Mouse (Mus musculus) megakaryocyte, embryonic 14.5 days (primary cell): ENCODE data around the gene Tmem220. TPM values are rescaled to one million over a fixed set of nuclear protein-coding genes. Genes with fewer than 3 reads are reported as not detected.

ENCODE experiments used
- H3K27me3 ChIP-seq: replicated peaks from 2 replicates; pipeline ENCODE3; 2012; ENCODE audit warnings: inconsistent platforms
- H3K36me3 ChIP-seq: replicated peaks from 2 replicates; pipeline ENCODE3; 2012; ENCODE audit warnings: low read length, inconsistent platforms, mixed read lengths
- H3K4me1 ChIP-seq: 2 replicates; pipeline ENCODE4 v1.6.1; 2012; ENCODE audit warnings: inconsistent platforms
- H3K4me3 ChIP-seq: replicated peaks from 2 replicates; pipeline ENCODE3; 2012; ENCODE audit warnings: moderate library complexity, mild to moderate bottlenecking, inconsistent platforms
- H3K9me3 ChIP-seq: 2 replicates; pipeline ENCODE4 v1.6.1; 2012; ENCODE audit warnings: inconsistent platforms
- FLI1 ChIP-seq: IDR thresholded peaks from 2 replicates; pipeline ENCODE4 v1.6.1; 2012; ENCODE audit warnings: low read length, inconsistent platforms, mixed read lengths
- GATA1 ChIP-seq: IDR thresholded peaks from 3 replicates; pipeline ENCODE4 v1.6.1; 2012; ENCODE audit warnings: mixed read lengths, low read length, inconsistent platforms, borderline replicate concordance
- polyA plus RNA-seq: library from polyadenylated mRNA; stranded (reverse); fragments of >175 nt; gene quantifications from 2 replicates; pipeline ENCODE4 v1.2.3, GENCODE M21; 2012; ENCODE audit warnings: low replicate concordance; ENCODE audit not compliant: insufficient read depth

Tmem220 gene
- polyA plus RNA-seq, 1 experiment: not detected

DNA sequence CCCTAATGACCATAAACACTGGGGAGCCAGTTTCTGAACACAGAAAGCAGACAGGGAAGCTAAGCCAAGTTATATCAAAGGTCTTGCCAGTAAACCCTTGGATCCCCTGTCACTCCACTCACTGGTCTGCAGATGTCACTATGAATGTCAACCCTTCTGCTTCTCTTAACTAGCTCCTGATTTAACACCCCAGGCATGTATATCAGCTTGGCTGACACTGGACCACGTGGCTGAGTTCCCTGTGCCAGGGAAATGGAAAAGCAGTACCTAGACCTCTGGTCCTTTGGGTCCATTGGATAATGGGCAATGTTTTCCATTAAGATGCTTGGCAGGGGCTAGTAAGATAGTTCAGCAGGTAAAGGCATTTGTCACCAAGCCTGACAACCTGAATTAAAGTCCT, 31.3 kb upstream of the Tmem220 start:
- Histone ChIP-seq H3K4me3 (no peak overlapping the region), H3K36me3 (no peaks in the 10 kb centered on the region), H3K27me3 (peaks cover 39% of the 10 kb centered on the region), H3K9me3 (no peaks in the 10 kb centered on the region), H3K4me1 (no peaks in the 10 kb centered on the region)
- TF ChIP-seq FLI1 (no peak), GATA1 (no peak)

DNA sequence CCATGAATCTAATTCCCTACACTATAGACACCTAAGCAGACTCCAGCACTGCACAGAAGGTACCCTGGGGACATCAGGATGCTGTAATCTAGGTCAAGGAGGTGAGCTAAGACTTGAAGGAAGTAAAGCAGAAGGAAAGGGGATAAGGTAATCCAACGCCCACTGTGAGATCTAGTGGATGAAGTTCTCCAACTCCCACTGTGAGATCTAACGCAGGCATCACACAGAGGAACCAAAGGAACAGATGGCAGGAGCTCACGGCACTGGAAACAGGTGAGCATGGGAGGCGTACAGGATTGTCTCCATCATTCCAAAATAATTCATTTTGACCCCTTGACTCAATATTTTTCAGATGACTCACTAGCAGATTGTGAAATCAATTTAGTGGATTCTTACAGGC, 28.5 kb upstream of the Tmem220 start:
- no peaks in the 10 kb centered on the region for H3K9me3 ChIP-seq
- no peak overlapping the region for H3K4me3 ChIP-seq
- H3K27me3 ChIP-seq: peaks cover 48% of the 10 kb centered on the region
- H3K4me1 ChIP-seq: no peaks in the 10 kb centered on the region
- TF ChIP-seq FLI1 (no peak), GATA1 (no peak)
- no peaks in the 10 kb centered on the region for H3K36me3 ChIP-seq

DNA sequence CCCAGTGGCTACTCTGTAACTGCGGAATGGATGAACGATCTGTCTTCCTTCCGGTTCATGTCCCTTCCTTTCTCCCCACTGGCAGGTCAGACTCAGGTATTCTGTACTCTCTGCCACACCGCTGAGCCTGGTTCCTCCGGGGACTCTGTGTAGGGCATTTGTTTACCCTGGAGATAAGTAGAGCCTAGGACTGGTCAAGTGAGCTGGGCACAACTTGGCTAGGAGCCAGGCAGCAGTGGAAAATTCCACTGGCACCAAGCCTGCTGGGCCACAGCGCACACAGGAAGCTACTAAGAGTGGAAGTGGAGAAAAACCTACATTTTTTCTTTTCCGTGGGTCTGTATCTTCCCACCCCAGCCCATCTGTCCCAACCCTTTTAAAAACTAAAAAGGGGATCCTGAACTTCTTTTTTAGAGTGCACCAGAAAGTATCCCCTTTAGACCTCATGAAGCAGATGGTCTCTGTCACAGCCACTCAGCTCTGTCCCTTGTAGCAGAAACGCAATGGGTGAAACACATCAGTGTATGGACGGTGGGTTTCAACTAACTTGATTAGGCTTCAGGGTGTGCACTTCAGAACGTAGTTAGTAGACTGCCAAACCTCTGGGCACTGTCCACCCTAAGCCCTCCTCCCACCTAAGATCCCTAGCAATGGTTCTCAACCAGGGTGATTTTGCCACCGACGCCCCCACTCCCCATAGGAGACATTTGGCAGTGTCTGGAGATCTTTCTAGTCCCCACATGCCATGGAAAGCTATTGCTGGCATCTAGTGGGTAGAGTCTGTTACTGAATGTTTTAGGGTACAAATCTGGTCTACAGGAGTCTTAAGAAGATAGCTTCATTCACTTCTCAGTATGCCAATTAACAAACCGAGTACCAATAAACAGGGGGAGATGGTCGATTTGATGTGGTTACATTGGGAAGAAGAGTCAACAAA, 26.2 kb upstream of the Tmem220 start:
- peaks cover 44% of the 10 kb centered on the region for H3K27me3 ChIP-seq
- TF ChIP-seq GATA1 (no peak), FLI1 (no peak)
- no peak overlapping the region for H3K4me3 ChIP-seq
- H3K4me1 ChIP-seq: peaks cover 14% of the 10 kb centered on the region
- no peaks in the 10 kb centered on the region for H3K9me3 ChIP-seq
- H3K36me3 ChIP-seq: no peaks in the 10 kb centered on the region

DNA sequence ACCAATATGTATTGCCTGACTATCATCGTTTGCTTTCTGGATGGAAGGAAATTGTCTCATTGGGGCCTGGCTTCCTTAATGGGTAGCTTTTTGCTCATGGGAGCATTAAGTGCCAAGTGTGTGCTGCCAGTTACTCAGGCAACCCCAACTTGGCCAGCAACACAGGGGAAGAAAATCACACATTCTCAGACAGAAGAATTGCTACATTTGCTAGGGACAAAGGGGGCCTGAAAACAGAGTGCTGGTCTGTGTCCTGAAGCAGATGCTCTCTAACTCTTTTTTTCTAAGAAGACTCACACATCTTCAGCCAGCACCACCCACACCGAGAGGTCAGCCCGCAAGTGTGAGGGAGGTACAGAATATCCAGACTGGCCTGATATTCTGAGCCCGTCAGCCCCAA, 24.3 kb upstream of the Tmem220 start:
- TF ChIP-seq GATA1 (no peak), FLI1 (no peak)
- Histone ChIP-seq H3K36me3 (no peaks in the 10 kb centered on the region), H3K9me3 (no peaks in the 10 kb centered on the region), H3K4me3 (no peak overlapping the region), H3K27me3 (peaks cover 49% of the 10 kb centered on the region), H3K4me1 (peaks cover 14% of the 10 kb centered on the region)

DNA sequence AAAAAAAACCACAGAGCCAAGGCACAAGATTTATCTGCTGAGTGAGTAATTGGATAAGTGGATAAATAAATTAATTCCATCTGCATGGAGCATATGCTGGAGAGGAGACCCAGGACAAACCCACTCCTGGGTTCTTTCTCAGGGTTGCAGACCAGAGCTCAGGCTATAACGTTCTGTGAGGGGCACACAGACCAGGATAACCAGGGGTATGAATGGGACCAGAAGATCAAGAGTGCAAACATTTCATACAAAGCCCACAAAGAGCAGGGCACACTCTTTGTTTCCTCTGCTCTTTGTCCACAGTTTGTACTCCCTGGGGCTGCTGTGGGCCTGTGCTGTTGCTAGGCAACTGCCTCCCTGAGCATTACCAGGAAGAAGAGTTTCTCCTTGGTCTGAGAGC, 23.2 kb upstream of the Tmem220 start:
- TF ChIP-seq FLI1 (no peak), GATA1 (no peak)
- H3K4me3 ChIP-seq: no peak overlapping the region

DNA sequence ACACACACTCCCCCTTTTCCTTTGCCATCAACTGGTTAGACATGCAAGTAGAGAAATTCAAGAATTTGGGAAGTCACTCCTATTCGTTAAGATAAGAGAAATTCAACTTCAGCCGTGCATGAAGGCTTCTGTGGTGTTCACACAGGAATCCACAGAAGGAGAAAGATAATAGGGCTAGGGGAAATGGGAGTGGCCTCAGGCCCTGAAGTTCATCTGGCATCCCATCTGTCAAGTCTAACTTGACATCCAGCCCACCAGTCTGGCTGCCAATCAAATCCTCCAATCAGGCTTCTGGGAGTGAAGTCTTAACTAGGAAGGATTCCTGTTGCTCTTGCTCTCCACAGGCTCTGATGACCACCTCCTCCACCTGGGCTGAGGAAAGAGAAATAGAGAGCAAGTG, 22.0 kb upstream of the Tmem220 start:
- H3K4me3 ChIP-seq: no peak overlapping the region
- H3K9me3 ChIP-seq: no peaks in the 10 kb centered on the region
- TF ChIP-seq GATA1 (no peak), FLI1 (no peak)
- H3K36me3 ChIP-seq: no peaks in the 10 kb centered on the region
- H3K4me1 ChIP-seq: peaks cover 14% of the 10 kb centered on the region
- H3K27me3 ChIP-seq: peaks cover 38% of the 10 kb centered on the region

More for the DNA sequence above, 23.2 kb upstream of the Tmem220 start:
- Histone ChIP-seq H3K9me3 (no peaks in the 10 kb centered on the region), H3K36me3 (no peaks in the 10 kb centered on the region), H3K27me3 (peaks cover 46% of the 10 kb centered on the region), H3K4me1 (peaks cover 14% of the 10 kb centered on the region)

DNA sequence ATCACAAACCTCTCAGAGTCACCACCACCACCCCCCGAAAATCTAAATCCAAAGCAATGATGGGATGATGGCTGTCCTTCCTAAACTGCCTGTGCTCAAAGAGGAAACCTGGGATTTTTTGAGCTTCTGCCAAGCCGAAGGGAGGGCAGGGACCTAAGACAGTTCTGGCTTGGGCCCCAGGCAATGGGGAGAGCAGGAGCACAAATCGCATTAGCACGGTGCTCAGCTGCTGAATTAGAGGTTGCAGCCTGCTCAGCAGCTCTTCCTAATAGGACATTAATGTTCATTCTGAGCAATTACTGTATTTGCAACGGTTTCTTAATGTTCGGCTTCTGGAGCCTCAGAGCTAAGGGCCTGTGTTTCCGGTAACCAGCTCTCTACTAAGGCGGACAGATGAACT, 17.0 kb upstream of the Tmem220 start:
- Histone ChIP-seq H3K4me3 (no peak overlapping the region), H3K9me3 (no peaks in the 10 kb centered on the region), H3K27me3 (peaks cover 34% of the 10 kb centered on the region), H3K4me1 (peaks cover 10% of the 10 kb centered on the region), H3K36me3 (no peaks in the 10 kb centered on the region)
- no peak for TF ChIP-seq FLI1
- no peak for TF ChIP-seq GATA1

DNA sequence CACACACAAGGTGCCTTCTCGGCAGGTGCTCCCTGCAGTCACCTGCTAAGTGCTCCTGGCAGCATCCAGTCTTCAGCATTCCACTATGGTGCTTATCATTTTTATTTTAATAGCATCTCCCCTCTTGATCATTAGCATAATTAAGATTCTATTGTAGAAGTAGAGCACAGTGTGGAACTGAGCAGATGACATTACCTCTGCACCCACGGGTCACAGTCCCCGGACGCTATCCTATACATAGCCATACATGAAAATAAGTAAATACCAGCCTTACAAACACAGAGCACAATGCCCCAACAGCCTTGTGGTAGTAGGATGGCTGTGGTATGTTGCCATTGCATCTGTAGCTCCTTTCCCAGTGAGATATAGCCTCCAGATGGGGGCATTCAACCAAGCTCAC, 16.4 kb upstream of the Tmem220 start:
- Histone ChIP-seq H3K4me3 (no peak overlapping the region), H3K27me3 (peaks cover 37% of the 10 kb centered on the region), H3K9me3 (no peaks in the 10 kb centered on the region), H3K4me1 (peaks cover 8% of the 10 kb centered on the region), H3K36me3 (no peaks in the 10 kb centered on the region)
- TF ChIP-seq GATA1 (no peak), FLI1 (no peak)

DNA sequence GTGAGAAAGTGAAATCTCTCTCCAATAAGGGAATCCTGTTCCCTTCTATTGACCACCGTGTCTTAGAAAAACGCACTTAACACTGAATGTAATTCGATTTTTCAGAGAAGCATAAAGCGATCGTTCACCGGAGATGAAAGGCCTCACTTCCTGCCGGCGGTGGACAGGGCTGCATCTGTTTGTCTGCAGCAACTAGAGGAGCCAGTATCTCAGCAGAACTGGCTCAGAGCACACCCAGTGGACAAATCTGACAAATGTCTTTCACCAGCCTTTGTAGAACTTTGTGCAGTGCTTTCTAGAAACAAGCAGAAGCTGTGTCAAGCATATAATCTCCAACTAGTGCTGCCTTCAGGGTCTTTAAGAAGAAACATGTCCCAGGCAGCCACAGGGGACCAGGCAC, 14.5 kb upstream of the Tmem220 start:
- Histone ChIP-seq H3K36me3 (no peaks in the 10 kb centered on the region), H3K4me1 (peaks cover 14% of the 10 kb centered on the region), H3K27me3 (peaks cover 51% of the 10 kb centered on the region), H3K9me3 (no peaks in the 10 kb centered on the region), H3K4me3 (peak overlapping the region; percentile 60)
- TF ChIP-seq GATA1 (no peak), FLI1 (no peak)

DNA sequence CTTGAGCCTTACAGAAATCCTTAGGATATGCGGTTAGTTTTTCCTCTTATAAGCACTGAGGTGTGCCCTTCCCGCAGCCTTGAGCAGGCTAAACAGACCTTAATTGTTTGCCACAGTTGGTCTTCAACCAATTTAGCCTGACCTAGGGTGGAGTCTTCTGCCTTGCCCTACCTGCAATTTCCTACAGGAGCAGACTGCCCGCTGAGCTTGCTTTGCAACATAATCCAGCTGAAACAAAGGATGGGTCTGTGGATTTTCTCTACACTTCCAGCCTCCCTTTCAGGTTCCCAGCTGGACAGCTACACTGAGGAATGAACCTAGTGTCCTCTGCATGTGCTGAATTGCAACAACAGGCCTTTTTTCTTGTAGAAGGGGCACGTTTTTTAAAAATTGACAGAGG, 13.3 kb upstream of the Tmem220 start:
- Histone ChIP-seq H3K9me3 (no peaks in the 10 kb centered on the region), H3K4me3 (no peak overlapping the region), H3K4me1 (peaks cover 14% of the 10 kb centered on the region), H3K36me3 (no peaks in the 10 kb centered on the region), H3K27me3 (peaks cover 58% of the 10 kb centered on the region)
- TF ChIP-seq GATA1 (no peak), FLI1 (no peak)
